Mouse (Mus musculus): ENCODE results near the gene Il17d. TPM values are rescaled to one million over a fixed set of nuclear protein-coding genes. Genes with fewer than 3 reads are reported as not detected.

Il17d gene
- total and polyA plus RNA-seq, 3 experiments: 0.08 TPM; not detected in 2

- Histone ChIP-seq H3K36me3 (replicated peaks in 1 of 2; ENCODE audit: control insufficient read depth in 1 of 2, insufficient read depth in 1 of 2, low read length in 1 of 2) (no peaks in the 10 kb centered on the region), H3K9me3 (replicated peaks; ENCODE audit: low read length) (peaks cover 2% of the 10 kb centered on the region), H3K27me3 (replicated peaks) (peaks cover 31% of the 10 kb centered on the region), H3K9ac (ENCODE audit: insufficient read depth, low read depth) (no peak overlapping the region), H3K4me2 (ENCODE audit: insufficient read depth, low read depth, poor library complexity, severe bottlenecking) (no peak overlapping the region), H3K4me1 (ENCODE audit: control insufficient read depth in 1 of 2, insufficient read depth in 2 of 2) (peaks cover 11 to 29% of the 10 kb centered on the region in 2 experiments), H3K79me2 (replicated peaks; ENCODE audit: control insufficient read depth, extremely low read depth, insufficient read depth, poor library complexity, severe bottlenecking) (no peaks in the 10 kb centered on the region), H3K27ac (ENCODE audit: insufficient read depth, low read depth) (no peak overlapping the region), H3K4me3 (replicated peaks in 1 of 3; ENCODE audit: low read depth in 2 of 3, low read length in 2 of 3, poor library complexity in 1 of 3) (no peak overlapping the region)
- in situ Hi-C loops (cut with MboI; ENCODE audit: low pct_ligation_motif_present, low pct_unique_long_range_greater_than_20kb, low sequenced_read_pairs) (no loop called here), dilution Hi-C loops (cut with MboI; ENCODE audit: extremely low pct_ligation_motif_present, extremely low pct_unique_long_range_greater_than_20kb, low sequenced_read_pairs) (no loop called here)
- DNase-seq (ENCODE audit: extremely low read depth): peak; percentile 39
- TF ChIP-seq BHLHE40 (IDR thresholded peaks at IDR 0.05; ENCODE audit: low read depth, low read length) (peak; percentile 72), TCF12 (IDR thresholded peaks at IDR 0.05; ENCODE audit: low read depth, low read length) (peak; percentile 49), JUN (IDR thresholded peaks at IDR 0.05; ENCODE audit: insufficient read depth, low read depth, low read length) (no peak), PAX5 (IDR thresholded peaks at IDR 0.05; ENCODE audit: low read length) (no peak), EP300 (IDR thresholded peaks at IDR 0.05; ENCODE audit: low read length) (peak; percentile 82), RAD21 (IDR thresholded peaks at IDR 0.05; ENCODE audit: low read depth, low read length) (no peak), ETS1 (conservative IDR thresholded peaks at IDR 0.05; ENCODE audit: low read depth, low read length) (no peak), MAZ (IDR thresholded peaks at IDR 0.05; ENCODE audit: low read depth, low read length) (no peak), MAX (IDR thresholded peaks at IDR 0.05; ENCODE audit: low read length) (peak; percentile 33; the same call in 1 of the 2 replicates), ZNF384 (IDR thresholded peaks at IDR 0.05; ENCODE audit: low read depth, low read length) (no peak), RCOR1 (conservative IDR thresholded peaks at IDR 0.05; ENCODE audit: low read depth, low read length) (no peak), ZKSCAN1 (IDR thresholded peaks at IDR 0.05; ENCODE audit: borderline replicate concordance, low read depth, low read length) (no peak), SMC3 (IDR thresholded peaks at IDR 0.05; ENCODE audit: low read depth, low read length) (no peak), NRF1 (IDR thresholded peaks at IDR 0.05; ENCODE audit: low read depth, low read length) (no peak), MYC (IDR thresholded peaks at IDR 0.05; ENCODE audit: low read depth, low read length) (peak; percentile 16; the same call in 1 of the 2 replicates), MAFK (IDR thresholded peaks at IDR 0.05; ENCODE audit: insufficient replicate concordance, low read length) (no peak), IRF4 (IDR thresholded peaks at IDR 0.05; ENCODE audit: low read depth, low read length) (peak; percentile 77), ZMIZ1 (IDR thresholded peaks at IDR 0.05; ENCODE audit: low read depth, low read length) (no peak), KAT2A (IDR thresholded peaks at IDR 0.05; ENCODE audit: insufficient replicate concordance, low read length) (no peak), E2F4 (IDR thresholded peaks at IDR 0.05; ENCODE audit: insufficient replicate concordance, low read depth, low read length) (no peak)
Observed at GRCm38 (mm10) chr14:57527122-57527521, 2.5 kb downstream of the Il17d start.

GRCm38 (mm10) chr14:57527598-57527997 is 3.0 kb downstream of the Il17d start:
- dilution Hi-C loops (cut with MboI; ENCODE audit: extremely low pct_ligation_motif_present, extremely low pct_unique_long_range_greater_than_20kb, low sequenced_read_pairs) (no loop called here), in situ Hi-C loops (cut with MboI; ENCODE audit: low pct_ligation_motif_present, low pct_unique_long_range_greater_than_20kb, low sequenced_read_pairs) (no loop called here)
- peaks cover 11 to 29% of the 10 kb centered on the region in 2 experiments for H3K4me1 ChIP-seq (ENCODE audit: control insufficient read depth in 1 of 2, insufficient read depth in 2 of 2)
- no peak overlapping the region for H3K9ac ChIP-seq (ENCODE audit: insufficient read depth, low read depth)
- TF ChIP-seq ZC3H11A (IDR thresholded peaks at IDR 0.05; ENCODE audit: low read depth, low read length): no peak
- no peak for TF ChIP-seq JUND (conservative IDR thresholded peaks at IDR 0.05; ENCODE audit: low read depth, low read length)
- no peak for TF ChIP-seq ZNF384 (IDR thresholded peaks at IDR 0.05; ENCODE audit: low read depth, low read length)
- TF ChIP-seq MAZ (IDR thresholded peaks at IDR 0.05; ENCODE audit: low read depth, low read length): no peak
- no peak for TF ChIP-seq SIN3A (IDR thresholded peaks at IDR 0.05; ENCODE audit: low read length)
- no peak for TF ChIP-seq ZMIZ1 (IDR thresholded peaks at IDR 0.05; ENCODE audit: low read depth, low read length)
- no peak for TF ChIP-seq USF2 (conservative IDR thresholded peaks at IDR 0.05; ENCODE audit: low read depth, low read length)
- no peak for TF ChIP-seq IRF4 (IDR thresholded peaks at IDR 0.05; ENCODE audit: low read depth, low read length)
- TF ChIP-seq KAT2A (IDR thresholded peaks at IDR 0.05; ENCODE audit: insufficient replicate concordance, low read length): no peak
- TF ChIP-seq RAD21 (IDR thresholded peaks at IDR 0.05; ENCODE audit: low read depth, low read length): no peak
- no peak for TF ChIP-seq POLR2AphosphoS2 (IDR thresholded peaks at IDR 0.05; ENCODE audit: low read depth, low read length)
- no peak for TF ChIP-seq HCFC1 (IDR thresholded peaks at IDR 0.05; ENCODE audit: low read depth, low read length)
- no peak for TF ChIP-seq GABPA (IDR thresholded peaks at IDR 0.05; ENCODE audit: insufficient replicate concordance, low read depth, low read length)
- TF ChIP-seq USF1 (IDR thresholded peaks at IDR 0.05; ENCODE audit: low read depth, low read length): no peak
- TF ChIP-seq MXI1 (IDR thresholded peaks at IDR 0.05; ENCODE audit: low read depth, low read length): no peak
- no peak for TF ChIP-seq CHD2 (IDR thresholded peaks at IDR 0.05; ENCODE audit: low read length)
- peaks cover 29% of the 10 kb centered on the region for H3K27me3 ChIP-seq (replicated peaks)
- H3K4me2 ChIP-seq (ENCODE audit: insufficient read depth, low read depth, poor library complexity, severe bottlenecking): no peak overlapping the region
- H3K4me3 ChIP-seq (replicated peaks in 1 of 3; ENCODE audit: low read depth in 2 of 3, low read length in 2 of 3, poor library complexity in 1 of 3): no peak overlapping the region
- no peaks in the 10 kb centered on the region for H3K36me3 ChIP-seq (replicated peaks in 1 of 2; ENCODE audit: control insufficient read depth in 1 of 2, insufficient read depth in 1 of 2, low read length in 1 of 2)
- H3K79me2 ChIP-seq (replicated peaks; ENCODE audit: control insufficient read depth, extremely low read depth, insufficient read depth, poor library complexity, severe bottlenecking): no peaks in the 10 kb centered on the region
- no peak overlapping the region for H3K27ac ChIP-seq (ENCODE audit: insufficient read depth, low read depth)
- DNase-seq (ENCODE audit: extremely low read depth): no peak
- H3K9me3 ChIP-seq (replicated peaks; ENCODE audit: low read length): peaks cover 2% of the 10 kb centered on the region

Data from CH12.LX (cell line).